Mouse (Mus musculus) stomach, postnatal 0 days (tissue): Measurements from ENCODE around the gene Zscan20. TPM values are rescaled to one million over a fixed set of nuclear protein-coding genes. Genes with fewer than 3 reads are reported as not detected.
A peak's percentile ranks its signal among the peaks of the same experiment; 100 is the strongest.
"Not testable (repeated sequence)": the region's sequence is repeated elsewhere in the genome, so short reads cannot be mapped to it uniquely, and the experiment has no call there.

ENCODE experiments used
- ATAC-seq: fragments of 200-750 bp; cut with Nextera tagmentation; 2 replicates; pipeline ENCODE4 v1.8.0; 2017; ENCODE audit not compliant: low FRiP score, low TSS enrichment
- DNase-seq: peaks from one replicate; pipeline ENCODE4 v3.0.0-alpha.2; 2016; ENCODE audit warnings: low spot score
- H3K27ac ChIP-seq: fragments of 300-500 bp; sonication (generic); replicated peaks from 2 replicates; pipeline ENCODE4 v1.5.1; 2014; ENCODE audit warnings: mild to moderate bottlenecking, control low read depth
- H3K27me3 ChIP-seq: fragments of 300-500 bp; sonication (generic); 2 replicates; pipeline ENCODE4 v1.6.1; 2014; ENCODE audit warnings: low read length; ENCODE audit not compliant: control insufficient read depth, insufficient read depth
- H3K36me3 ChIP-seq: fragments of 300-500 bp; sonication (generic); 2 replicates; pipeline ENCODE4 v1.6.1; 2014; ENCODE audit warnings: low read length, mixed read lengths; ENCODE audit not compliant: control insufficient read depth, insufficient read depth
- H3K4me1 ChIP-seq: fragments of 300-500 bp; sonication (generic); replicated peaks from 2 replicates; pipeline ENCODE4 v1.6.1; 2014; ENCODE audit warnings: antibody characterized with exemption; ENCODE audit not compliant: control insufficient read depth, insufficient read depth
- H3K4me2 ChIP-seq: fragments of 300-500 bp; sonication (generic); replicated peaks from 2 replicates; pipeline ENCODE4 v1.6.1; 2014; ENCODE audit warnings: low read depth, mild to moderate bottlenecking, control low read depth, moderate library complexity
- H3K4me3 ChIP-seq: fragments of 300-500 bp; sonication (generic); 2 replicates; pipeline ENCODE4 v1.5.1; 2014; ENCODE audit warnings: low read depth, low read length, control low read depth
- H3K9ac ChIP-seq: fragments of 300-500 bp; sonication (generic); 2 replicates; pipeline ENCODE4 v1.6.1; 2014; ENCODE audit warnings: mild to moderate bottlenecking, low read length, control low read depth, mixed read lengths
- H3K9me3 ChIP-seq: fragments of 300-500 bp; sonication (generic); 2 replicates; pipeline ENCODE4 v1.6.1; 2016; ENCODE audit warnings: low read length; ENCODE audit not compliant: control insufficient read depth
- CTCF ChIP-seq: IDR thresholded peaks from 2 replicates; pipeline ENCODE4 v1.5.1; 2016; ENCODE audit warnings: antibody characterized with exemption, low read depth, mild to moderate bottlenecking, moderate library complexity
- EP300 ChIP-seq: optimal IDR thresholded peaks from 2 replicates; pipeline ENCODE3; 2016; ENCODE audit warnings: antibody characterized with exemption
- WGBS: fragments of 180-500 bp; shearing (Covaris S2); extraction: QIAGEN DNeasy Blood & Tissue Kit; methylation state at CpG from one replicate; pipeline ENCODE4 v1.1.7; 2014; 5-methylcytosine and 5-hydroxymethylcytosine counted together
- polyA plus RNA-seq: library from polyadenylated mRNA; unstranded; fragments of >200 nt; fragmentation: Nextera tagmentation; extraction: Ambion mirVana; gene quantifications from 2 replicates; pipeline ENCODE4 v1.2.1, GENCODE M21; 2015

Gene Zscan20
- polyA plus RNA-seq, 1 experiment from 2014 or later, result 0.98 TPM

- no peak for TF ChIP-seq CTCF
- H3K27ac ChIP-seq, result no peak within 1 kb of the TSS
- H3K9ac ChIP-seq, result no peak within 1 kb of the TSS
- no peaks in the 10 kb centered on the region for H3K27me3 ChIP-seq
- H3K36me3 ChIP-seq, result no peaks in the 10 kb centered on the region
- DNase-seq (no peak), ATAC-seq (no peak)
- H3K9me3 ChIP-seq, result no peaks in the 10 kb centered on the region
- no peaks in the 10 kb centered on the region for H3K4me1 ChIP-seq
- 52% methylated on average over 15 of the region's 15 CpGs for WGBS
- H3K4me3 ChIP-seq, result no peak within 1 kb of the TSS
- H3K4me2 ChIP-seq, result no peak within 1 kb of the TSS
These were observed 8.5 kb upstream of the Zscan20 start, which contains the start of gene Tlr12 for GRCm38 (mm10) chr4:128618246-128618911. Gene Tlr12, minus strand, starts transcription at chr4:128618619.

DNA sequence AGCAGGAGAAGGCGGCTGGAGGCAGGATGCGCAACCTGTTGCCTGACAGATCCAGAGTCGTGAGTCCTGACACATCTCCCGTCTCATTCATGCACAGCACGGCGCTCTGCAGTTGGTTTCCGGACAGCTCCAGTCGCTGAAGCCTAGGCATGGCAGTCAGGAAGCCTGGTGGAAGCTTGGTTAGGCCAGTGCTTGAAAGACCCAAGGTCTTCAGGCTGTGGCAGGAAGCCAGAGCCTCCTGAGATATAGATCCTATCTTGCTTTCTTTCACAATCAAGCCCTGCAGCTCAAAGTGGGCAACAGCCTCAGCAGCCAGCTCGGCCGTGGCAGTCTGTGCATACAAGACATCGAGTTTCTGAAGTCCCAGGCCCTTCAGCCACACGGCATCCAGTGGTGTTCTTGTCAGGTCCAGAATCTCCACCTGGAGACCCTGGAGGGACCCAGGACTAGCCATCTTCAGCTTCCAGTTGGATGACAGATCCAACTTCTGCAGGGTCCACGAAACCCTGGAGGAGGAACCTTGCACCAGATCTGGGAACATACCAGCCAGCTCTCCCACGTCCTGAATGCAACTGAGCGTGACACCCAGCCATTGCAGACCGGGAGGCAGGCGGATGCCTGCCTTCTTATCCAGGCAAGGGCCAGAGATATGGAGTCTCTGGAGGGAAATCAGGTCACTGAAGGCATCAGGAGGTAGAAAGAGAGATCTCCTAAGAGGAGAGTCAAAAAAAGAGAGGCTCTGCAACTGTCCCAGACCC is 7.6 kb upstream of the Zscan20 start:
- no peak overlapping the region for H3K4me2 ChIP-seq
- DNase-seq (no peak), ATAC-seq (no peak)
- H3K4me1 ChIP-seq, result no peaks in the 10 kb centered on the region
- no peaks in the 10 kb centered on the region for H3K27me3 ChIP-seq
- H3K27ac ChIP-seq, result no peak overlapping the region
- TF ChIP-seq CTCF, result no peak
- TF ChIP-seq EP300, result no peak
- no peaks in the 10 kb centered on the region for H3K9me3 ChIP-seq
- H3K36me3 ChIP-seq, result no peaks in the 10 kb centered on the region
- no peak overlapping the region for H3K4me3 ChIP-seq
- 77% methylated on average over 17 of the region's 17 CpGs for WGBS
- H3K9ac ChIP-seq, result no peak overlapping the region

GRCm38 (mm10) chr4:128615761-128616160 is 5.9 kb upstream of the Zscan20 start:
- DNase-seq, result no peak
- Histone ChIP-seq H3K4me3 (no peak overlapping the region), H3K9ac (no peak overlapping the region), H3K4me2 (no peak overlapping the region), H3K9me3 (no peaks in the 10 kb centered on the region), H3K36me3 (no peaks in the 10 kb centered on the region), H3K27ac (no peak overlapping the region), H3K27me3 (no peaks in the 10 kb centered on the region), H3K4me1 (no peaks in the 10 kb centered on the region)
- no peak for ATAC-seq
- WGBS, result 90% methylated on average over 14 of the region's 14 CpGs
- TF ChIP-seq EP300 (no peak), CTCF (no peak)

- WGBS, result 21% methylated on average over 8 of the region's 8 CpGs
- Histone ChIP-seq H3K4me2 (no peak overlapping the region), H3K27ac (no peak overlapping the region), H3K9ac (no peak overlapping the region), H3K9me3 (no peaks in the 10 kb centered on the region), H3K4me3 (no peak overlapping the region), H3K27me3 (no peaks in the 10 kb centered on the region), H3K4me1 (no peaks in the 10 kb centered on the region), H3K36me3 (no peaks in the 10 kb centered on the region)
- TF ChIP-seq EP300 (no peak), CTCF (peak; percentile 88)
- ATAC-seq (no peak), DNase-seq (peak; percentile 51)
These were observed 3.4 kb upstream of the Zscan20 start for GRCm38 (mm10) chr4:128613326-128613725.

DNA sequence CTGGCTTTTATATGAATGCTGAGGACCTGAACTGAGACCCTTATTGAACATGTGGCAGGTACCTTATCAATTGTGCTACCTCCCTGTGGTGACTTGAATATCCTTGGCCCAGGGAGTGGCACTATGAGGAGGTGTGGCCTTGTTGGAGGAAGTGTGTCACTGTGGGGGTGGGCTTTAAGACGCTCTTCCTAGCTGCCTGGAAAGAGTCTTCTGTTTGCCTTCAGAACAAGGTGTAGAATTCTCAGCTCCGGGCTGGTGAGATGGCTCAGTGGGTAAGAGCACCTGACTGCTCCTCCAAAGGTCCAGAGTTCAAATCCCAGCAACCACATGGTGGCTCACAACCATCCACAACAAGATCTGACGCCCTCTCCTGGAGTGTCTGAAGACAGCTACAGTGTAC is 1.8 kb upstream of the Zscan20 start:
- H3K9ac ChIP-seq, H3K4me3 ChIP-seq, H3K27me3 ChIP-seq, DNase-seq, ATAC-seq, H3K36me3 ChIP-seq, H3K9me3 ChIP-seq, H3K4me2 ChIP-seq, H3K4me1 ChIP-seq, H3K27ac ChIP-seq: not testable (repeated sequence)
- WGBS, result 61% methylated on average over 3 of the region's 3 CpGs

GRCm38 (mm10) chr4:128610706-128611105 is 808 bp upstream of the Zscan20 start:
- H3K36me3 ChIP-seq, result no peaks in the 10 kb centered on the region
- 18% methylated on average over 10 of the region's 10 CpGs for WGBS
- DNase-seq, result no peak
- TF ChIP-seq EP300 (no peak), CTCF (no peak)
- no peaks in the 10 kb centered on the region for H3K27me3 ChIP-seq
- H3K4me3 ChIP-seq, result no peak overlapping the region
- H3K9me3 ChIP-seq, result no peaks in the 10 kb centered on the region
- H3K4me1 ChIP-seq, result no peaks in the 10 kb centered on the region
- ATAC-seq, result no peak
- no peak overlapping the region for H3K9ac ChIP-seq
- no peak overlapping the region for H3K27ac ChIP-seq
- peak overlapping the region; percentile 71 for H3K4me2 ChIP-seq
